Mouse (Mus musculus) layer of hippocampus, adult 11-12 months (tissue): ENCODE results near the gene Gtse1.

Source experiments
- DNase-seq: peaks from one replicate; pipeline ENCODE4 v3.0.0; 2022; ENCODE audit warnings: low spot score

Gene Gtse1

GRCm38 (mm10) chr15:85867696-85868095, 8.2 kb downstream of the Gtse1 start:
- peak; percentile 83 for DNase-seq

- DNase-seq, result no peak
Measured at GRCm38 (mm10) chr15:85877336-85877735, 17.8 kb downstream of the Gtse1 start.

GRCm38 (mm10) chr15:85878848-85879497, 19.4 kb downstream of the Gtse1 start, which contains the start of gene Trmu:
TSS of gene Trmu (plus strand) at chr15:85879312.
- peak; percentile 94 for DNase-seq

GRCm38 (mm10) chr15:85879498-85879895, 20.0 kb downstream of the Gtse1 start:
- no peak for DNase-seq

- DNase-seq, result no peak
Measured at GRCm38 (mm10) chr15:85885606-85886005, 26.1 kb downstream of the Gtse1 start.

GRCm38 (mm10) chr15:85889235-85889634, 29.7 kb downstream of the Gtse1 start:
- DNase-seq, result no peak

- DNase-seq, result no peak
Measured at GRCm38 (mm10) chr15:85891971-85892370, 32.4 kb downstream of the Gtse1 start.

- no peak for DNase-seq
Measured at GRCm38 (mm10) chr15:85892498-85893118, 33.1 kb downstream of the Gtse1 start.

- DNase-seq, result no peak
Measured at GRCm38 (mm10) chr15:85893871-85894270, 34.3 kb downstream of the Gtse1 start.

- DNase-seq, result peak; percentile 85
Measured at GRCm38 (mm10) chr15:85896284-85896683, 36.7 kb downstream of the Gtse1 start.

- no peak for DNase-seq
Measured at GRCm38 (mm10) chr15:85897113-85897512, 37.6 kb downstream of the Gtse1 start.

- no peak for DNase-seq
Measured at GRCm38 (mm10) chr15:85899396-85899795, 39.9 kb downstream of the Gtse1 start.

- no peak for DNase-seq
Measured at GRCm38 (mm10) chr15:85900318-85900717, 40.8 kb downstream of the Gtse1 start.

GRCm38 (mm10) chr15:85900801-85901200, 41.3 kb downstream of the Gtse1 start:
- DNase-seq, result no peak

- DNase-seq, result no peak
Measured at GRCm38 (mm10) chr15:85902505-85902904, 43.0 kb downstream of the Gtse1 start.

- no peak for DNase-seq
Measured at GRCm38 (mm10) chr15:85903826-85904225, 44.3 kb downstream of the Gtse1 start.

GRCm38 (mm10) chr15:85908660-85909491, 49.3 kb downstream of the Gtse1 start:
- no peak for DNase-seq

GRCm38 (mm10) chr15:85909492-85909829, 49.9 kb downstream of the Gtse1 start:
- no peak for DNase-seq

- no peak for DNase-seq
Measured at GRCm38 (mm10) chr15:85909931-85910330, 50.4 kb downstream of the Gtse1 start.

- no peak for DNase-seq
Measured at GRCm38 (mm10) chr15:85913605-85914004, 54.1 kb downstream of the Gtse1 start.

GRCm38 (mm10) chr15:85919191-85919891, 59.8 kb downstream of the Gtse1 start:
- DNase-seq, result no peak

- no peak for DNase-seq
Measured at GRCm38 (mm10) chr15:85919892-85920248, 60.3 kb downstream of the Gtse1 start.
